Mouse (Mus musculus): ENCODE results near the gene Gm21854. TPM values are rescaled to one million over a fixed set of nuclear protein-coding genes. Genes with fewer than 3 reads are reported as not detected.
"Not testable (repeated sequence)": the region's sequence is repeated elsewhere in the genome, so short reads cannot be mapped to it uniquely, and the experiment has no call there.

Gene Gm21854
- total RNA-seq (2021), result not detected

DNA sequence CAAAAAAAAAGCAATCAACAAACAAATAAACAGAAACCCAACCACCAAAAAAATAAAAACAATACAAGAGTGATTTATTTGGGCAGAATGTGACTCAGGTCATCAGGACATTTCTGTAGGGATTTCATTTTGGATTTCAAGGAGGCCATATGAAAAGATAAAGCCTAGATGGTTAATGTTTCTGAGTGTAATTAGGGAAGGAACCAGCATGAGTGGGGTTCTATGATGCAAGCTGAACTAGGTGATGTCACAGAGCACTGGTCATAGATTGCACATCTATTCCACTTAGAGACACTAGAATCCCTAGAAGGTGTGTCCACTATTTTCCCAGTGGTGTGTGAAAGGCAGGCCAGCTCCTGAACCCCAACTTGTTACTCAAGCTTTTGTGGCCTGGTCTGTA is at the start of gene Gm21854:
TSS of gene Gm21854 (plus strand) at position 301 of the 400 bp plus-strand sequence.
- DNase-seq, result not testable (repeated sequence)

Other genes starting within 250 kb of the Gm21854 start
- not detected for gene Gm20914, start 69.0 kb downstream of the Gm21854 start, total RNA-seq (2021)
- gene Gm28171, start 136.4 kb downstream of the Gm21854 start, total RNA-seq (2021), result not detected